Mouse (Mus musculus): ENCODE results near the gene Sesn1.
"Not testable (repeated sequence)": the region's sequence is repeated elsewhere in the genome, so short reads cannot be mapped to it uniquely, and the experiment has no call there.

Gene Sesn1

DNA sequence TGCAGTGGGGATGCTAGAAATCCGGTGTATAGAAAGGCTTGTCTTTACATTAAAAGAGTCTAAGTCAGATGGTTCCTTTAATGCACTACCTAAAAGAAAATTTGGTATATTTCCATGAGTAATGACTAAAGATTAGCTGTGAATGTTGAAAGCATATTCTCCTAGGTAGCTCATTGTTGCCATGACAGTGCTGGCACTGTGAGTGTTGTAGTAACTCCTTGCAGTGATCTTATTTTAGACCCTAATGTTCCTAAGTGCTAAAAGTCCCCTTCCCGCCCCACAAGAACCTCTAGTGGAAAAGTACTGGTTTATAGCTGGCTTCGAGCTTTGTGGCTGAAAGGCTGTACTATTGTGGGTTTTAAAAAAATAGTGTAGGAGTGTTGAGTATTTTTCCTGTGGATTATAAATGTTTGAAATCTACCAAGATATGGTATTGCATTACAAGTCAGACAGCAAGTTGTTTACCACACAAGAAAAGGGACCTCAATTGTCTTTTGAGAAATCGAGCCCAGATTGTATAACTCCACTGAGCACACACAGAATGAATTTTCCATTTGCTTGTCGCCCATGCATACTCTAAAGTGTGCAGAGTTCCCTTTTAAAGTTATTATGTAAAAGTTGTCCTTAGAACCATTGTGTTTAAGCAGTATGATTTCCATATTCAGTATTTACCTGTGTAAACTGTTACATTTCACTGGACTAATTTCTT is 13.0 kb downstream of the Sesn1 start:
- no peak for DNase-seq

DNA sequence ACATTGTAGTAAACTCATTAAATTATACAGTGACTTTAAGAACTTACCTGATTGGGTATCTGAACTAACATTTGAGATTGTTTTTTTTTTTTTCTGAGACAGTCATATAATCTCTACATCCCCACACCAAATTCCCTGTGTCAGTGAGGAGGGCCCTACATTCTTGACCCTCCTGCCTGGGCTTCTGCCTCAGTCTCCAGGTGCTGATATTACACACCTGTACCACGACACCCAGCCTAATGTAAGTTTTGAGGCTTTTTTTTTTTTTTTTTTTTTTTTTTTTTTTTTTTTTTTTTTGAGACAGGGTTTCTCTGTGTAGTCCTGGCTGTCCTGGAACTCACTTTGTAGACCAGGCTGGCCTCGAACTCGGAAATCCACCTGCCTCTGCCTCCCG is 13.5 kb downstream of the Sesn1 start:
- not testable (repeated sequence) for DNase-seq

- DNase-seq, result no peak
These were observed 14.2 kb downstream of the Sesn1 start for GRCm38 (mm10) chr10:41823916-41824315.

GRCm38 (mm10) chr10:41825041-41825440 is 15.3 kb downstream of the Sesn1 start:
- DNase-seq, result no peak

- DNase-seq, result no peak
These were observed 16.3 kb downstream of the Sesn1 start for GRCm38 (mm10) chr10:41825996-41826395.

DNA sequence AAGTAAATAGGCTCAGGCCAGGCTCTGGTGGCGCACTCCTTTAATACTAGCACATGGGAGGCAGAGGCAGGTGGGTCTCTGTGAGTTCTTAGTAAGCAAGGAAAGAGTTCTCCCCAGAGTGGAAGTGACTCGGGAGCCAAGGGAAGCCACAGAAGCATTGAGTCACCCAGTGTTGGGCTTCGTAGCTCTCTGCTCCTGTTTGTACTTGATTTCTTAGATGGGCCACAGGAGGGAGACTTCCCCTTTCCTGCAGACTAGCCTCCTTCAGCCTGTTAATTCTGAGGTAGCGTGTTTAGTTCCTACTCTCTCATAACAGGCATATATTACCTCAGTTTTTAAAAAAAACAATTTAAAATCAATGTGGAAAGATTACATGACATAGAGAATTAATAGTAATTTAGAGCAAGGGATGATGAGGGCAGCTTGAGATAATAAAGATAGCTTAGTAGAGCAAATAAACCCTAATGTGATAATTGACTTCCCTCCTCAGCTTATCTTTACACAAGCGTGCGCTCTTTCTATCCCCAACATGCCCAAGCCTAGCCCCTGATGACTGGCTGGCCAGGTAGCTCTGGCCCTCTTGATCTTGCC is 16.9 kb downstream of the Sesn1 start:
- DNase-seq, result no peak

DNA sequence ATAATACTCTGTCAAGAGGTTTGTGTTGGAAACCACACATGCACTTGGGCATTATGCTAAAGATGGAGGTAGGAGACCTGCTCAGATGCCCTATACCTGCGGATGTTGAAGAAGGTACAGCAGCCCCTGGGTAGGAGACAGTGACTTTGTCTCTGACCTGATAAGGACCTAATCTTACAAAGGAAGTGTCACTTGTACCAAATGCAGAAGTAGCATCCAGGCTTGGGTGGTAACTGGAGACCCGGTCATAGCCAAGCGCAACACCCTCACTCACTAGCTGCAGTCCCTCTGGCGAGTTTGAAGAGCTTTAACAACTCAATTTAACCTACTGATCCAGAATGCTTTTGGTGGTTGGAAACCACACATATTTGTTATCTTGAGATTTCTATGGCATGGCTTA is 18.0 kb downstream of the Sesn1 start:
- DNase-seq, result no peak

- no peak for DNase-seq
These were observed 19.5 kb downstream of the Sesn1 start for GRCm38 (mm10) chr10:41829191-41829590.

GRCm38 (mm10) chr10:41829980-41830379 is 20.2 kb downstream of the Sesn1 start:
- no peak for DNase-seq

GRCm38 (mm10) chr10:41830445-41830844 is 20.7 kb downstream of the Sesn1 start:
- no peak for DNase-seq

DNA sequence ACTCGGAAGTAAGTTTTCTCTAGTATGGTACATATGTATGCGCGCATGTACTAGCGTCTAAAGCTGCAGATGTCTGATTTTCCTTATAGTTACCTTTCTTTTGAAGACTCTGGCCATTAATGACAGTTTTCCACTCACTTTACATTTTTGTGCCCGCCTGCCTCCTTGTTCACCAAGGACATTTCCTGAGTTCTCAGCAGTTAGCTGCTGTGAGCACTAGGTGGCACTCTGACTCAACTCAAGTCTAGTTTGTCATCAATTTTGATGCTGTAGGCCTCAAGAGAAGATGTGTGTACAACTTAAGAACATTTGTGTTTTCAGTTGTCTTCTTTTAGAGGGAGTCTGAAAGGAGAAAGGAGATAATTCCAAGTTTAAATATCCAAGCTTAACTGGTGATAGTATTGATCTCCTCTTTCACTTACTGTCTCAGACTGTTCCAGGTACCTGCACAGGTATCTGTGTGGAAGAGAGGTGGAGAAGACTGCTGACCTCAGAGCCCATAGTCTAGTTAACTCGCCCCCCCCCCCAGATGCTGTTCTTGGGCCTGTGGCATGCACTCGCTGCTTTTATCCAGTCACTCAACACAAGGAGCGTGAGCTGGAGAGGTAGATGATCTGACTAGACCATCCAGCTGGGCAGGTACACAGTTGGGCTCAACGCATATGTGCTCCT is 21.3 kb downstream of the Sesn1 start:
- peak; percentile 83 for DNase-seq

DNA sequence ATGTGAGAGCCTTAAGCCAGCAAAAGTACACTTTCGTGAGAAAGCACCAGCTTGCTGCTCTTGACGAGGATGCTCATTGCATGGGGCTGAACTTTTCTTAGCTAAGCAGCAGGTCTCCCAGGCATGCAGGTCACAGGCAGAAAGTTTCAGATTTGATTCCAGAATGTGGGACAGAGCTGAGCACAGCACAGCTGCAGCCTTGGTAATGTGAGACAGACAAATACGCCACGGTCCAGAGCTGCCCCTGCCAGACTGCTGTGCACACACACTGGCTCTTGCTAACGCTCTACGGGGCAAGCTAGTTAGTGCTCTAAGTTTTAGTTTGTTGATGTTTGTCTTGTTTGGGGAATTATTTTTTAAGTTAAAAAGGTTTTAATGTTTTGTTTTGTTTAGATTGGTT is 22.5 kb downstream of the Sesn1 start:
- no peak for DNase-seq

DNA sequence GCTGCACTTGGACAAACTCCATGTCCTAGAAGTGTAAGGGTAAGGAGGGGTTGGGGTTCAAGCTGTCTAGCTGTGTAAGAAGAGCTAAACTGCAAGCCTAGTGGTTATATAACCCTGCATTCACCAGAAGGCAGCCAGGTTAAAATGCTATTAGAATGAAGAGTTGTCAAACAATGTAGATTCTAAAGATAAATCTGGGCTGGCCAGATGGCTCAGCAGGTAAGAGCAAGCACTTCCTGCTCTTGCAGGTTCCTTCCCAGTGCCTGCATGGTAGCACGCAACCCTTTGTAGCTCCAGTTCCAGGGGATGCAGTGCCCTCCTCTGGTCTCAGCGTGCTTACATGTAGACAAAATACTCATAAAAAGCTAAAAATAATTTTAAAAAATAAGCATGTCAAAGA is 24.4 kb downstream of the Sesn1 start:
- no peak for DNase-seq

DNA sequence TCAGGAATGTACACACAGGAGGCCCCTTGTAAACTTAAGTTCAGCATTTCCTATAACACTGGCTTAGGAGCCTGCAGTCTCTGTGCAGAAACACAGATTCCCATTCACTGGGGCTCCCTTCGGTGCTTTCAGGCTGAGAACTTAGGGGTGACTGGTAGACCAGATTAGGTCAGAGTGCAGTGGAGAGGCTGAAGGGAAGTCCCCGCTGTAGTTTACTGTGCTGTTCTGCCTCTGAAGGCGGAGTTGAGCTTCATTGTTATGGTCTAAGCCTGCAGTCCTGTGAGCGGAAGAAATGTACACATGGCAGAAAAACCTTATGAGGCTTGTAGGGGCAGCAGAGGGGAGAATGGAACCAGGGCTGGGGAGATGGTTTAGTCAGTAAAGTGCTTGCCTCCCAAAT is 29.2 kb downstream of the Sesn1 start:
- no peak for DNase-seq

DNA sequence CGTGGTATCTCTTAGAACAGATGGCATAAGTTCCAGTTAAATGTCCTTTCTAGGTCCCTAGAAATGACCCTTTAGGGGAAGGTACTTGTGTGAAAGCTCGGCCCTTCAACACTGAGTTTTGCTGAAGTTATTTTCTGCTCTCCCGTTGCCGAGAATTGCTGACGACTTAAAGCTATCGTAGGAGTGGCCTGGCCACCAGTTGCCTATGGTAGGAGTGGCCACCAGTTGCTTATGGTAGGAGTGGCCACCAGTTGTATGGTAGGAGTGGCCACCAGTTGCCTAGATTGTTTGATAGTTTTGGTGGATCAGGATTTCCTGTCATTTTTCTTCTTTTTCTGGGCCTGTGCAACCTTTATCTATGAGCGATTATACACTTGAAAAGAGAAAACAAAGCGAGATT is 38.0 kb downstream of the Sesn1 start:
- no peak for DNase-seq

GRCm38 (mm10) chr10:41848721-41849120 is 39.0 kb downstream of the Sesn1 start:
- no peak for DNase-seq

DNA sequence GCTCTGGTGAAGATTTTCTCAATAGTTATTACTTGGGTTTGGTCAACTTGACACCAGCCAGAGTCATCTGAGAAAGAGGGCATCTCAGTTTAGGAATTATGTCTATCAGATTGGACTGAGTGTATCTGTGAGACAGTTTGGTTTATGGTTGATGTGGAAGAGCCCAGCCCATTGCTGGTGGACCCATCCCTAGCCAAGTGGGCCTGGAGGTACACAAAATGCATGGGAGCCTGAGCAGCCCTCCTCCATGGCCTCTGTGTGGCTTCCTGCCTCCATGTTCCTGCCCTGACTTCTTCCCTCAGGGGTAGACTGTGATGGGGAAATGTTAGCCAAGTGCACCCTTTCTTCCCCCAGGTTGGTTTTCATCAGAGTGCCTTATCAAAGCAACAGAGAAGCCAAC is 50.1 kb downstream of the Sesn1 start:
- no peak for DNase-seq

GRCm38 (mm10) chr10:41860275-41860688 is 50.5 kb downstream of the Sesn1 start:
- no peak for DNase-seq

DNA sequence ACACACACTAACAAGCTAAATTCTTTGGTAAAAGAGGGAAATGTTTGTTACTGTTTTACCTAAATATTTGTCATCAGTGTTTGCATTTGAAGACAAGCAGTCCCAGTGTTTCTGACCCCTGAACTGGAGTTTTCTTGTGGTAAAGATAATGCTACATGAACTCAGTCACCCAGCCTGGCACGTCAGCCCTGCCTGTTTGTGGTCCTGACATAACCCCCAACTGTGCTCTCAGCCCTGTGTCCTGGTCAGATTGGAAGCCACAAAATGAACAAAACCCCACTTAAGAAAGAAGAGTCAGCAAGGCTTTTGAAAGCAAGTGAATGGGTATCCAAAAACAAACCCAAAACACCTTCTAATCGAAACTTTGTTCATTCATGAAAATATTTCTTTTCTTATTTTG is 53.3 kb downstream of the Sesn1 start:
- no peak for DNase-seq

- DNase-seq, result peak; percentile 19
These were observed 56.5 kb downstream of the Sesn1 start for GRCm38 (mm10) chr10:41866069-41866837.

DNA sequence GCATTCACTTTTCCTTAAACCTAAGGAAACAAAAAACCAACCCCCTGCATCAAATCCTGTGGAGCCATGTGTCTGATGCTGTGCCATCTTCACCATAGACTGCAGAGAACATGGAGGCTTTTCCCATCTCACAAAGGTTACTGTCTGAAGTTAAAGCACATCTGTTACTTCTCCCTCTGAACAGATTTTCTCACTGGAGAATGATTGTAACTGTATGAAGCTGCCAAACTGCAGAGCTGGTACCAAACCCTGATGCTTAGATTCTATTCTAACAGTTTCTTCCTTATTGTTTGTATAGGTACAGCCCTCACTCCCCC is 57.1 kb downstream of the Sesn1 start:
- DNase-seq, result no peak

DNA sequence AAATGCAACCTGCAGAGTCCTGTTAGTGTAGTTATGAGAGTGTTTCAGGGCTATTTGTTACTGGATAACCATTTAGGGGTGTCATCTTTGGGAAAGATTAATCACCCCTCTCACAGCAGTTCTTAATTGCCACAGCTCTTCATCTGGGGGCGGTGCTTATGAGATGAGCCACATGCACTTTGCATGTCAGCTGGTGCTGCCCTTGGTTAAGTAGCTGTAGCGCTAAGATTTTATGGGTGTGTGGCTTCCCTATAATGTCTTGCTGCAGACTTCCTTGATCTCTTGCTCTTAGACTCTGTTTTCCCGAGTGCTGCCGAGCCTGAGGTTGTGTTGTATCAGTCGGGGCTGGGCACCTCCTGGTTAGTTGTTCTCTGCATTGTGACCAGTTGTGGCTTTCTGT is 58.2 kb downstream of the Sesn1 start:
- DNase-seq, result no peak

DNA sequence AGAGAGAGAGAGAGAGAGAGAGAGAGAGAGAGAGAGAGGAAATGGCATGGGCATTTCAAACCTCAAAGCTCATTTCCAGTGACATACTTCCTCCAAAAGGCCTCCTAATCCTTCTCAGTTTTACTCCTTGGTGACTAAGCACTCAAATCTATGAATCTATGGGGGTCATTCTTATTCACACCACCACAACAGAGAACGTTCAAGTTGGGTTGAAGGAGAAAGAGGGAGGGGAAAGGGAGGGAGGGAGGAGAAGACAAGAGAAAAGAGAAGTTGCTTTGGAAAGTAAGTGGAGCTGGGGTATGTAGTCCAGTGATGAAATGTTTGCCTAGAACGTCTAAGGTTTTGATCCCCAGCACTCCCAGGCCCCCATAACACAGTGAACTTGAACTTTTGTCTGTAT is 60.4 kb downstream of the Sesn1 start:
- no peak for DNase-seq

- DNase-seq, result no peak
These were observed 61.8 kb downstream of the Sesn1 start for GRCm38 (mm10) chr10:41871564-41871963.

Measured in lung, postnatal 10 days (tissue).